Mouse (Mus musculus) T-helper 2 cell (primary cell): ENCODE measurements at regions not wholly inside any gene's neighbourhood (a gene's known extent, or its start where the extent isn't known, plus 50 kb on each side); places are given as distances from the start of the nearest gene placed in this dataset.

Experiments
- in situ Hi-C: fragments of 300-600 bp; cut with MboI, MseI; formaldehyde crosslinking; loops from one replicate; pipeline ENCODE4 v1.15.1; 2025; ENCODE audit warnings: high pct_unique_total_duplicates

DNA sequence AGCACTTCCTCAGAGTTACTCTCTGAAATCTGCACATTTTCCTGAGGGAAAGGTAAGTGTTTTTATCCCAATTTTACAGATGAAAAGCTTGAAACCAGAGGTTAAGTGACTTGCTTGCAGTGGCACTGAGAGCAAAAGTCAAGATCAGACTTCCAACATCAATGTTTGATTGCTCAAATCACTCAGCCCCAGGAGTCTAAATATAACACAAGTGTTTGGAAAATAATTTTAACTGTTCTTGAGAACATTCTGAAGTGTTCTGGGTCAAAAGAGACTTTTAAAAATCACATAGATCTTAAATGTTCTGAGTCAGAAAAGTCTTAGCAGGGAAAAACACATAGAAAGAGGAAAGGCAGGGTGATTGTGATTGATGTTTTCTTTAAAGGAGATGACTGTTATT, 848.6 kb upstream of the Cntnap5a start:
- in situ Hi-C loops = no loop called here

DNA sequence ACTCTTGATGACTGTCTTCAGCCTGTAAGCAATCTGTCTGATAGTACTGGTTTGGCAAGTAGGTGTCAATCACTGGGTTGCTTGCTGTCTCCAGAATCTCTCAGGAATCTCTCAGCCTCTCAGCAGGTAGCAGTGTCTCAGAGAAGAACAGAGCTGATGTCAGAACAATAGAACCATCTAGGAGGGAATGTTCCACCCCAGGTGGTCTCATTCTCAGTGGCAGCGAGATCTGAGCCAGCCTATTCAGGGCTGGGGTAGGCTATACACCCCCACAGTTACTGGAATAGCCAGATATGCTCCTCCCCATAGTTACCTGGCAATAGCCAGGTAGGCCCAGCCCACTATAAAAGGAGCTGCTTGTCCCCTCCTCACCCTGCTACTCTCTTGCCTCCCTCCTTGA, 834.9 kb upstream of the Cntnap5a start:
- in situ Hi-C loops = no loop called here

DNA sequence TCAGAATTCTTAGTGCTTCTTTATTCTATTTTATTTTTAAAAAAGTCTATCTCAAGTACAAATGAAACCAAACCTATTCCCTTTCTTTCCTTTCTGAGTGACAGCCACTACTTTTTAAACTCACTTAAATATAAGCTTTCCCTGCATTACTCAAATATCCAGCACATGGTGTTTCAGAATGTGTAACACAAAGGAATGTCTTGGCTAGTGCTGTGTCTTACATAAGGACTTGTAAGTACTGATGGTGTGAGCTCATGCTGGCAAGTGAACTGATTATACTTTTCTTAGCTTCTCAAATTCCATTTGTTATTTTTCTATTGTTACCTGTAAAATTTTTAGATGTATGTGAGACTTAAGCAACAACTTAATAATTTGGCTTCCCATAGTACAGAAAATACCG, 823.6 kb upstream of the Cntnap5a start:
- in situ Hi-C loops = no loop called here

DNA sequence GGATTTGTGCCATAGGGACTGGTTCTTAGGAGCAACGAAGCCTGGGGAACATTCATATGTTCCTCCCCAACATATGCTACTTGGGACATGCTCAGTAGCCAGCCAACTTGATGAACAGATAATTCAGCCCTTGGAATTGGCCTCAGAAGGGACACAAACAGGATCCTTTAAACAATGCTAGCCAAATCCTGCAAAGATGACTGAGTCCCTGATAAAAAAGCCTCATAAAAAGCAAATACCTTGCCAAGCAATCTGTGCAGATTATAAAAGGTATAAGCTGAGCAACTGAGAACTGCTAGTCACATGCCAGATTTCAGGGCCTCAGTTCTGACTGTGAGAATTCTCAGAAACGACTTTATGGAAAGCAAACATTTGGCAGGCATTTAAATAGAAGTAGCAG, 821.6 kb upstream of the Cntnap5a start:
- in situ Hi-C loops = no loop called here

DNA sequence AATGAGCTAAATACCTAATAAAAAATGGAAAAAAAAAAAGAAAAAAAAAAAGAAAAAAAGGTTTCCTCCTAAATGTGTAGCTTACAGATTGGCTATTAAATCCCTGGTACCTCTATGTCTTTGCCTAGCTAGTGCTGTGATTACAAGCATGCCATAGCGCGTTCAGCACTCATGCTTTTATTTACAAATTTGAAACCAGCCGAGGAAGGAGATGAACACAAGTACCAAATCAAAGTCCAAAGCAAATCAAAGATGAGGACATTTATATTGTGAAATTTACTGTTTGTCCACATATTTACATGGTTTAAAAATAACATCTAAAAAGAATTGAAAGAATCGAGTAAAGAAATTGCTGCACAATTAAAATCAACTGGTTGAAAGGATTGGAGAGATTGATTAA, 808.8 kb upstream of the Cntnap5a start:
- in situ Hi-C loops = loop anchor here (10.0 kb wide), 1 partner anchor 1499 kb away; no protein-coding TSS in a partner anchor
